Mouse (Mus musculus) cerebellum, adult 8-10 months (tissue): ENCODE data around the gene Rnf151.

Experiments used
- DNase-seq: peaks from one replicate; pipeline ENCODE4 v3.0.0; 2022

The Rnf151 gene

DNA sequence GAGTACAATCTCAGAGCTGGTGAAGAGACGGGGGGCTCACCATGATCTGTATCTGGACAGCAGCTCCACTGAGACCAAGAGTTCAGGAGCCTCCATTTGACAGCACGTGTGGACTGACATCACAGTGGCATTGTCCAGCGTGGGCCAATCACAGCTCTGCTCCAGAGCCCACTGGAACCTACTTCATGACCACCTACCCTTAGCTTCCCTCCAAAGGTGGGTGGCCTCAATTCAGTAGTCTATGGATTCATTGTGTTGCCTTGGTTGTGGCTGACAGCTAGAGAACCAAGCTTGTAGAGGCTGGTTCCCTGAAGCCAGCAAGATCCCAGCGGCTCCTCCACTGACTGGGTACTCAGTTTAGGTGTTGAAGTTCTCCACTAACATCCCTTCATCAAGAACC lies at the start of gene Rnf151, which contains the start of gene Rps2:
Gene Rnf151 (minus strand): TSS at position 121 of the 400 bp plus-strand sequence.
Gene Rps2 (plus strand): TSS at position 174 of the 400 bp plus-strand sequence.
- DNase-seq: no peak

- no peak for DNase-seq
These were observed 48.5 kb upstream of the Rnf151 start for GRCm38 (mm10) chr17:24766266-24766875.

DNA sequence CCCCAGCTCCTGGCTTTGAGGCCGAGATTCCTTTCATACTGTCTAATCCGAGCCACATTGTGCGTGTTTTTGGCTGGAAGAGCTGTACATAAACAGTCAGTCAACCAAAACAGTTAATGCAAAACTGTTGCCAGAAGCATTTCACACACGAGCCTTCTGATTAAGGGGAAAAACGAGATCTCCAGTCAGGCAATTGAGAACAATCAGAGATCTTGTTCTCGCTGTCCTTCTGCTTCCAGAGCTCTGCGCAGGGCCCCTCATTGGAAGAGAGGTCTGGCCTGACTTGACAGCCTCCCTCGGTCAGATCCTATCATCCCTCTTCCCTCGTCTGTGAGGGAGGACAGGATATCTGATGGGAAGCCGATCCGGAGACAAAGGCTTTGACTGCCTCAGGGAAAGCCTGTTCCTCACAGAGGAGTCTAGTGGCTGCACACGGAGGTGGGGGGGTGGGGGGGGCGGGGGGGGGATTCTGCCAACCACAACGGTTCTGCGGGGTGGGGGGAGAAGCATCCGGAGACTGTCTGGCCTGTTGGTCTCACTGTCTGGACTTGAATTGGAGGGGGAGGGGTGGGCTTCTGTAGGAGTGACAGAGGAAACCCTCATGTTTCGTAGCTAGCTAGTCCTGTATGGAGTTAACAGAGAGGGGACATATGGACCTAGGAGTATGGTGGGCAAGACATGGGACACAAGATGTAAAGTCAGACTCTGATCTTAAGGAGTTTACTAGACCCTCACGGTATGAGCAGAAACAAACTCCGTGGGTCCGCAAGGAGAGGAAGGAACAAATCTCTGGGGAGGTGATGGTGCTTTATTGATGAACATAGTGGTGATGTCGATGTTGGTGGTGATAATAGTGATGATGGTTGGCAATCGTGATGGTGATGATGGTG lies 47.4 kb upstream of the Rnf151 start:
- DNase-seq: no peak

DNA sequence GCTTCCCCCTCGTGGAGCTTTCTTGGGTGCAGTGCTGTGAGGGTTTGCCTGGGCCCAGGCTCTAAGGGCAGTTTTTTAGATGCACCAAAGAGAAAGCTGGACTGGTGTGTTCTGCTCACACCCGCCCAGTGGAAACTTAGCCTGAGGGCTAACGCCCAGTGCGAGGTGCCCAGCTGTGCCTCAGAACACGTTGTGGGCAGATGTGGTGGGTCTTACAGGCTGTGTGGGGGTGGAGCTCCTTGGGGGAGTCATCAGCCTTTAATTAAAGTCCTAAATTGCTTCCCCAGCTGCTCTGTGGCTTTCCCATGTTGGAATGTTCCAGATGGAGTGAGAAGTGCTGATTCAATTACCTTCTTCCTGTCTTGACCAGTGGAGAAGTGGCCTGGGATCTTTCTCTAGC lies 43.3 kb upstream of the Rnf151 start:
- DNase-seq: no peak

DNA sequence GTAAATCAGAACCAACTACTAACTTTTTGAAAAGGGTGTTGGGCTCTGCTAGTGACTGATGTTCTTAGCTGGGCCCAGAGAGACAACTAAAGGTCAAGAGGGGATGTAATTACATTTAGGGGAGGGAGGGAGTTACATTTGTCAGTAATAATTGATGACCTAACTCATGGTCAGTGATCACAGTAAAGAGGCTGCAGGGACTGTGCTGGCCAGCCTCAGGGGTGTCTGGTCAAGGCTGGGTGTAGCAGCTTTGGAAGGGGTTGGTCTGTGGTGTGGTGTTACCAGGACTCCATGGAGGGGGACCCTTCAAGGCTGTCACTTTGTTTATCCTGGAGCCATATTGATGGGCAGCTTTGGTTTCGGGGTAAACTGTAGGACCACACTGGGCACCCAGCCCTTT lies 39.5 kb upstream of the Rnf151 start:
- no peak for DNase-seq

DNA sequence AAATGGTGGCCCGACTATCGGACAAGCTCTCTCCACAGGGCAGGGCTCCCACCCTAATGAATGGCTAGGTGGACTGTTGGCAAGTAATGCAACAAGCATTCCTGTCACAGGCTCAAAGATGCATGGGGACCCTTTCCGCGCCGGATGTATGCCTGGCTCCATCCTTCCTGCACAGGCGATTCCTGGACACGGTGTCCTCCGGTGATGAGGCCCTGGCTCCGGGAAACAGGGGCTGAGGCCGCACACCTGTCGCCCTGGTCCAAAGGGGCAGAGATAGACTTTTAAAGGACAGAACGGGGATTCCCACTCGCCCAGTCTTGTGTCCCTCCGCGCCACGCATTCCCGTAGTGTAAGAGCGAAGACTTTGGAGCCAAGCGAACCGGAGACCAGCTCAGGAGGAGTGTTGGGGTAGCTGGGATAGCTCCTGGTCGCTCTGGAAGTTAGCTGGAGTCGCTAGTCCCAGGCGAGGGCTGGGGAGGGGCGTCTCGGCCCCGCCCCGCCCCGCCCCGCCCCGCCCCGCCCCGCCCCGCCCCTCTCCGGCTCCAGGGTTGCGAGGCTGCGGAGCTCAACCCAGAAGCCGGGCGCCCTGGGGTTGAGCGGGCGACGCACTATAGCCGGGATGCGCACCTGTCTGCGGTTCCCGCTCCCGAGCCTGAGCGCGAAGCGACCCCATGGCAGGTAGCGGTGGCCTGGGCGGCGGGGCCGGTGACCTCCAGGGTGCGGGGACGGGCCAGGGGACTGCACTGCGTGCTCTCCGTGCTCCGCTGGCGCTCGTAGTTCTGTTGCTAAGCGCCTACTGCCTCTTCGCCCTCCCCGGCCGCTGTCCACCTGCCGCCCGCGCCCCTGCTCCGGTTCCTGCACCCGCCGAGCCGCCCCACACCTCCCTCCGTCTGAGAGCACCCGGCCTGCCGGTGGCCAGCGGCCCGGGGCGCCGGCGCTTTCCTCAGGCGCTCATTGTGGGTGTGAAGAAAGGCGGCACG lies 34.8 kb upstream of the Rnf151 start, which contains the start of gene Hs3st6:
Gene Hs3st6 (plus strand): TSS at position 574 of the 980 bp plus-strand sequence.
- no peak for DNase-seq

DNA sequence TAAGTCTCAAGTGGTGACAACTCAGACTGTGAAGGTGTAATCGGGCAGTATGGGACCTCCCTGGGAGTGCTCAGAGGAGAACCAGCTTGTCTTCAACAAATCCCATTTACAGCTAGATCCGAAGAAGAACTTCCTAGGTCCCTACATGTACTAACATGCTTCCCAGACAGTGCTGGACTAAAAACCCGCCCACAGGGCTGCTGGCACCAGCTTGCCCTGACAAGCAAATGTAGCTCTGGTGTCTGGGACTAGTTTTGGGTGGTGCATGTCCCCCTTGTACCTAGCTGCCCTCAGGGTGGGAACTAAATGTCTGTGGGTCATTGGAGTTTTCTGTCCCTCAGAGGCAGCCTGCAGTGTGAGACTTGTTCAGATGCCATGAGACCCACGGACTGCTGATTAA lies 33.7 kb upstream of the Rnf151 start:
- DNase-seq: no peak

GRCm38 (mm10) chr17:24746986-24747385 lies 29.1 kb upstream of the Rnf151 start:
- no peak for DNase-seq

- DNase-seq: peak; percentile 71
These were observed 27.9 kb upstream of the Rnf151 start for GRCm38 (mm10) chr17:24745526-24746497.

GRCm38 (mm10) chr17:24744381-24744780 lies 26.5 kb upstream of the Rnf151 start:
- no peak for DNase-seq

GRCm38 (mm10) chr17:24743896-24744295 lies 26.0 kb upstream of the Rnf151 start:
- no peak for DNase-seq

- no peak for DNase-seq
These were observed 24.4 kb upstream of the Rnf151 start for GRCm38 (mm10) chr17:24742307-24742706.

- DNase-seq: no peak
These were observed 22.1 kb upstream of the Rnf151 start for GRCm38 (mm10) chr17:24739926-24740325.

DNA sequence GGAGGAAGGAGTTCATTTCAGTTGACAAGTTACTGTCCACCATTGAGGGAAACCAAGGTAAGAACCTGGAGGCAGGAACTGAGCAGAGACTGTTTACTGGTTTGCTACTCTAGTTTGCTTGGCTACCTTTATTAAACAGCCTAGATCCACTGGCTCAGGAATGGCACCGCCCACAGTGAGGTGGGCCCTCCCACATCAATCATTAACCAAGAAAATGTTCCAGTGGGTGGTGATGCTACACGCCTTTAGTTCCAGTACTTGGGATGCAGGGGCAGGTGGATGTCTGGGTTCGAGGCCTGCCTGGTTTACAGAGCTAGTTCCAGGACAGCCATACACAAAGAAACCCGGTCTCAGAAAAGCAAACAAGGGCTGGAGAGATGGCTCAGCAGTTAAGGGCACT lies 20.4 kb upstream of the Rnf151 start:
- no peak for DNase-seq

GRCm38 (mm10) chr17:24737135-24737810 lies 19.4 kb upstream of the Rnf151 start:
- DNase-seq: no peak

DNA sequence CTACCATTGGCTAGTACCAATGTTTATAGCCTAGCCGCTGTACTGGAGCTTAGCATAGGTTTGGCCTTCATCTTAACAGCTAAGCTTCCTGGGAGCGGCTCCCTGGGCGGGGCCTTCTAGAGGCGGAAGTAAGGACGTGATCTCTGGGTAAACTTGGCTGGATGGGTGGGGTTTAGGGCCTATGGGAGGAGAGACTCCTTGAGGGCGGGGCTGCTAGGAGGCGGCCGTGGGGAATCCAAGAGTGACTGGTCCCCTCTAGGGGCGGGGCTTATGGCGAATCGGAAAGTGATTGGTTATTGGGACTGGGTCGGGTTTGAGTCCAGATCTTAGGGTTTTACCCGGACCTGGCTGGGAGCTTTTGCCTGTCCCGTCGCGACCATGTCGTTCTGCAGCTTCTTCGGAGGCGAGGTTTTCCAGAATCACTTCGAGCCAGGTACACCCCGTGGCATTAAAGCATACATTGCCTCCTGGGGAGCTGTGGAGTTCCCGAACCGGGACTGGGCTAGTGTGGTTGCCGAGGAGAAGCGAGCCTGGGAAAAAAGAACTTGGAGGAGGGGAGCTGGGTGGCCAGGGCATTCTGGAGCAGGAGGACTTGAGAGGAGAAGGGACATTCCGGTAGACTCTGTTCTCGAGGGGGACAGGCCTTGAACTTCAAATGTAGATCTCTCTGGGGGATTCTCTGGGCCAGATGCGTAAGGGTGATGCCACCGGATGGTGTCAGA lies 18.6 kb upstream of the Rnf151 start, which contains the start of gene Msrb1:
Gene Msrb1 (plus strand): TSS at position 313 of the 722 bp plus-strand sequence.
- DNase-seq: peak; percentile 88

DNA sequence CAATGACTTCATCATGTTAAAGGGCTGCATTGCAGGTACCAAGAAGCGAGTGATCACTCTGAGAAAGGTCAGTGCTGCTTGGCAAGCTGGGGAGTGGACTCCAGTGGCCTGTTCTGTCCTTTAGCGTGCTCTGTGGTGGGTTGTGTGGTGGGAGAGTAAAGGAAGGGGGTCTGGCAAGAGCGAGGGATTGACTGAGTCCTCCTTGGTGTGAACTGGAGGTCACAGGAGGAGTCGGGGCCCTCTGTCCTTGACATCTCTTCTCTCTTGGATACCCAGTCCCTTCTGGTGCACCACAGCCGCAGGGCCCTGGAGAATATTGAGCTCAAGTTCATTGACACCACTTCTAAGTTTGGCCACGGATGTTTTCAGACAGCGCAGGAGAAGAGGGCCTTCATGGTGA lies 17.6 kb upstream of the Rnf151 start:
- DNase-seq: no peak

DNA sequence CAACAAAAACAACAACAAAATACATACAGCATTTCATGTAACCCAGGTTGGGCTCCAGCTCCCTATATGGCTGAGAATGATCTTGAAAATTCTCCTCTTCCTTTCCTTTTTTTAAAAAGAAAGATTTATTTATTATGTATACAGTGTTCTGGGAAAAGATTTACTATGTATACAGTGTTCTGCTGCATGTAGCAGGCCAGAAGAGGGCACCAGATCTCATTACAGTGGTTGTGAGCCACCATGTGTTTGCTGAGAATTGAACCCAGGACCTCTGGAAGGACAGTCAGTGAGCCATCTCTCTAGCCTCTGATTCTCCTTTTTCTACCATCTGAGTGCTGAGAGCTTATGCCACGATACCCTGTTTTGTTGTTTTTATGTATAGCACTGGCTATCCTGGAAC lies 16.6 kb upstream of the Rnf151 start:
- no peak for DNase-seq

GRCm38 (mm10) chr17:24733434-24734050 lies 15.7 kb upstream of the Rnf151 start:
- no peak for DNase-seq
